Mouse (Mus musculus): Measurements from ENCODE around the gene Frmd8. TPM values are rescaled to one million over a fixed set of nuclear protein-coding genes. Genes with fewer than 3 reads are reported as not detected.

The Frmd8 gene
- polyA plus RNA-seq, 1 experiment, result 25.3 TPM

DNA sequence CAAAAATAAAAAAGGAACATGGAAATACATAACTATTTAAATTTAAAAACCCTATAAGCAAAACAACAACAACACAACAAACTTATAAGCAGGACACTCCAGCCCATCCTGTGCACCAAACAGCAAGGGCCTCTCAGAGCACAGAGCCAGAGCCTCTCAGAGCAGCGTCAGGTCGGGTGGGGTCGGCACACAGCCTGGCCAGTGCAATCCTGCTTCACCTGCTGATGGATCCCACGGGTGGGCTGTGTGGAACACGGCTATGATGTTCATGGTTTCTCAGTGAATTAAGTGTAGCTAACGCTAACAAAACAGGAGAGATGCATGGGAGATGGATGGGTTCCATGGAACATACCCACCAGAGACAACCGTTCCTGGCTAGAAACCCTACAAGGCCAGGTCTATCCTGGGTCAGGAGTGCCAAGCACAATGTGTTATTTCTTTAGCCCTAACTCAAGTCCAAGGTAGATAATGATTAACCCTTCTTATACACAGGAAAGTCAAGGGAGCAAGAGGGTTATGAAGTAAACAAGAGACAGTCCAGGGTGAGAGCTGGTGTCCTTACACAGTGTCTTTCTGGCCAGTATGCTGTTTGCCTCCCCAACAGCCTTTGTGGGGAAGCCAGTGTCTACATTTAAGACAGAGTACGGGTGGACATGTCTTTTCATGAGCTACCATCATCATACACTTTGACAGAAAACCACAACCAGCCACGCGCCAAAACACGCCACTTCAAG, 43.7 kb downstream of the Frmd8 start:
- no peak overlapping the region for H3K4me3 ChIP-seq (ENCODE audit: control insufficient read depth, low read depth, low read length)
- H3K36me3 ChIP-seq (ENCODE audit: control insufficient read depth, insufficient read depth, low read length), result no peaks in the 10 kb centered on the region

DNA sequence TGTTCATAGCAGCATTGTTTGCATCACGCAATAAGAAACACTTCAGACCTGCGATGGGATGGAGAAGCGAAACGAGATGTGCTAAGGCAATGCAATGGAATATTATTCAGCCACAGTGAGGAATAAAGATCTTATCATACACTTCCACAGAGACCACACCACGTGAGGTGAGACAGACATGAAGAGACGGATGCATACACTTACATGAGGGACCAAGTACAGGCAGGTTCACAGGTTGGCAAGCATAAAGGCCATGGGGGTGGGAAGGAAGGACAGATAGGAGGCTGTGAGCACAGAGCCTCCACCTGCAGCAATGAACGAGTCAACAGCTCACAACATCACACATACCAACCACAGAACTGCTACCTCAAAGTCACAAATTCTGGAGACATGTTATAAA, 44.3 kb downstream of the Frmd8 start:
- no peak overlapping the region for H3K4me3 ChIP-seq (ENCODE audit: control insufficient read depth, low read depth, low read length)
- TF ChIP-seq POLR2A (IDR thresholded peaks at IDR 0.05; ENCODE audit: control insufficient read depth, low read depth, low read length) (no peak), CTCF (IDR thresholded peaks at IDR 0.05; ENCODE audit: control insufficient read depth, insufficient read depth, insufficient replicate concordance, low read depth, low read length) (no peak)
- H3K27me3 ChIP-seq (ENCODE audit: control insufficient read depth, insufficient read depth, low read length), result no peaks in the 10 kb centered on the region
- no peaks in the 10 kb centered on the region; the same call in 1 of the 2 replicates for H3K36me3 ChIP-seq (ENCODE audit: control insufficient read depth, insufficient read depth, low read length)
- no peak overlapping the region for H3K27ac ChIP-seq (ENCODE audit: control insufficient read depth, insufficient read depth, low read depth, low read length)
- peaks cover 3% of the 10 kb centered on the region; the same call in 1 of the 2 replicates for H3K4me1 ChIP-seq (ENCODE audit: control insufficient read depth, insufficient read depth, low read length)

More for the DNA sequence above, 43.7 kb downstream of the Frmd8 start:
- no peak for TF ChIP-seq CTCF (IDR thresholded peaks at IDR 0.05; ENCODE audit: control insufficient read depth, insufficient read depth, insufficient replicate concordance, low read depth, low read length)
- TF ChIP-seq POLR2A (IDR thresholded peaks at IDR 0.05; ENCODE audit: control insufficient read depth, low read depth, low read length), result no peak
- H3K27me3 ChIP-seq (ENCODE audit: control insufficient read depth, insufficient read depth, low read length), result no peaks in the 10 kb centered on the region
- H3K4me1 ChIP-seq (ENCODE audit: control insufficient read depth, insufficient read depth, low read length), result no peaks in the 10 kb centered on the region
- no peak overlapping the region for H3K27ac ChIP-seq (ENCODE audit: control insufficient read depth, insufficient read depth, low read depth, low read length)

DNA sequence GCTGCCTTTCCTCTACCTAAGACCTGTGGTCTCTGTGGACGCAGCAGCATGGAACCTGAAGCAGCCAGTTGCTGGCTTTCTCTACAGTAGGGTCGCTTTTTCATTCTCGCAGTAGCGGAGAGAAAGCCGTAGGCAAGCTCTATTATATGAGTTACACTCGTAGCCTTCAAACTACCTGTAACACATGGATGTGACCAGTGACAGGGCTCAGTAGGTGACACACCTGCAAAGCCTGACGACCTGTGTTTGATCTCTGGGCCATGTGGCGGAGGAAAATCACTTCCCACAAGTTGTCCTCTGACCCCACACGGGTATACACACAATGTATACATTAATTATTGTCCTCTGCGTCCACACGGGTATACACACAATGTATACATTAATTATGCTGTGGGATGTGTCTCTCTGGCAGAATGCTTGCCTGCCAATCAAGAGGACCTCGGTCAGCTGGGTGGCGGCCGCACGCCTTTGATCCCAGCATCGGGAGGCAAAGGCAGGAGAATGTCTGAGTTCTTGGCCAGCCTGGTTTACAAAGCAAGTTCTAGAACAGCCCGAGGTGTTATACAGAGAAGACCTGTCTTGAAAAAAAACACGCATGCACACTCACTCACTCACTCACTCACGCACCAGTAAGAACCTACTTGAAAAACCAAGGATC, 45.0 kb downstream of the Frmd8 start:
- H3K27me3 ChIP-seq (ENCODE audit: control insufficient read depth, insufficient read depth, low read length), result no peaks in the 10 kb centered on the region
- H3K36me3 ChIP-seq (ENCODE audit: control insufficient read depth, insufficient read depth, low read length), result no peaks in the 10 kb centered on the region; the same call in 1 of the 2 replicates
- H3K4me3 ChIP-seq (ENCODE audit: control insufficient read depth, low read depth, low read length), result no peak overlapping the region
- H3K4me1 ChIP-seq (ENCODE audit: control insufficient read depth, insufficient read depth, low read length), result peaks cover 6% of the 10 kb centered on the region; the same call in 1 of the 2 replicates
- H3K27ac ChIP-seq (ENCODE audit: control insufficient read depth, insufficient read depth, low read depth, low read length), result no peak overlapping the region
- TF ChIP-seq POLR2A (IDR thresholded peaks at IDR 0.05; ENCODE audit: control insufficient read depth, low read depth, low read length), result no peak
- no peak for TF ChIP-seq CTCF (IDR thresholded peaks at IDR 0.05; ENCODE audit: control insufficient read depth, insufficient read depth, insufficient replicate concordance, low read depth, low read length)

DNA sequence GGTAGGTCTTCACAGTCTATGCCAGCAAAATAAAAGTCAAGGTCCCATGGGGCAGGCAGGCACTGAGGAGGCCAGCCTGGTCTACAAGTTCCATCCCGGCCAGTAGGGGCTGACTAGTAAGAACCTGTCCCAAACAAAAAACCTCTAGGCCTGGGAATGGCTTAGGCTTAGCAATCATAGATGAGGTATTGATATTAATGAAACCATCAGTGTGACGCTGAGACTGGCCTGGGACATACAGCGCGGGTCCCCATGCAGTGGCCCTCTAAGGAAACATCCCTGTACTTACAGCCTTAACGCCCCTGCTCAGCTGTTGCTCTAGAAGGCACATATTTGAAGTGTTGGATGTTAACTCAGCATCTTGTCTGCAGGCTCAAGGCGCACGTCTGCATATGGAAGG, 46.2 kb downstream of the Frmd8 start:
- TF ChIP-seq CTCF (IDR thresholded peaks at IDR 0.05; ENCODE audit: control insufficient read depth, insufficient read depth, insufficient replicate concordance, low read depth, low read length), result no peak
- TF ChIP-seq POLR2A (IDR thresholded peaks at IDR 0.05; ENCODE audit: control insufficient read depth, low read depth, low read length), result no peak
- Histone ChIP-seq H3K4me1 (ENCODE audit: control insufficient read depth, insufficient read depth, low read length) (peaks cover 13% of the 10 kb centered on the region), H3K4me3 (ENCODE audit: control insufficient read depth, low read depth, low read length) (no peak overlapping the region), H3K36me3 (ENCODE audit: control insufficient read depth, insufficient read depth, low read length) (no peaks in the 10 kb centered on the region; the same call in 1 of the 2 replicates), H3K27me3 (ENCODE audit: control insufficient read depth, insufficient read depth, low read length) (no peaks in the 10 kb centered on the region), H3K27ac (ENCODE audit: control insufficient read depth, insufficient read depth, low read depth, low read length) (no peak overlapping the region)

DNA sequence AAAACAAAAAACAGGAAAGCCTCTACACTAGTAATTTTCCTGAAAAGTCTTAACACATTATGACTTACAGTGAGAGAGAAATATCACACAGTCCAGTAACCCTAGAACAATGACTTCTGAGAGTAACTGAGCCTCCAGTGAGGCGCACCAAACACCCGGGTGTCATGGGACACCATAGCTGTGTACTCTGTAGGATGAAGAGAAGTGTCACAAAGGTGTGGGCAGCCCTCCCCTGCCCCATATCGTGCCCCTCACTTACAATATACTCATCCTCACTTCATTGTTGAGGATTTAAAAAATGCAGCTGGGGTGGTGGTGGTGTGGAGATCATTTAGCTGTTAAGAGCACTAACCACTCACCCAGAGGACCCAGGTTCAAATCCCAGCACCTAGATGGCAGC, 46.9 kb downstream of the Frmd8 start:
- Histone ChIP-seq H3K27ac (ENCODE audit: control insufficient read depth, insufficient read depth, low read depth, low read length) (no peak overlapping the region), H3K27me3 (ENCODE audit: control insufficient read depth, insufficient read depth, low read length) (no peaks in the 10 kb centered on the region), H3K4me1 (ENCODE audit: control insufficient read depth, insufficient read depth, low read length) (peaks cover 18% of the 10 kb centered on the region), H3K4me3 (ENCODE audit: control insufficient read depth, low read depth, low read length) (no peak overlapping the region), H3K36me3 (ENCODE audit: control insufficient read depth, insufficient read depth, low read length) (no peaks in the 10 kb centered on the region; the same call in 1 of the 2 replicates)
- no peak for TF ChIP-seq POLR2A (IDR thresholded peaks at IDR 0.05; ENCODE audit: control insufficient read depth, low read depth, low read length)
- TF ChIP-seq CTCF (IDR thresholded peaks at IDR 0.05; ENCODE audit: control insufficient read depth, insufficient read depth, insufficient replicate concordance, low read depth, low read length), result no peak

DNA sequence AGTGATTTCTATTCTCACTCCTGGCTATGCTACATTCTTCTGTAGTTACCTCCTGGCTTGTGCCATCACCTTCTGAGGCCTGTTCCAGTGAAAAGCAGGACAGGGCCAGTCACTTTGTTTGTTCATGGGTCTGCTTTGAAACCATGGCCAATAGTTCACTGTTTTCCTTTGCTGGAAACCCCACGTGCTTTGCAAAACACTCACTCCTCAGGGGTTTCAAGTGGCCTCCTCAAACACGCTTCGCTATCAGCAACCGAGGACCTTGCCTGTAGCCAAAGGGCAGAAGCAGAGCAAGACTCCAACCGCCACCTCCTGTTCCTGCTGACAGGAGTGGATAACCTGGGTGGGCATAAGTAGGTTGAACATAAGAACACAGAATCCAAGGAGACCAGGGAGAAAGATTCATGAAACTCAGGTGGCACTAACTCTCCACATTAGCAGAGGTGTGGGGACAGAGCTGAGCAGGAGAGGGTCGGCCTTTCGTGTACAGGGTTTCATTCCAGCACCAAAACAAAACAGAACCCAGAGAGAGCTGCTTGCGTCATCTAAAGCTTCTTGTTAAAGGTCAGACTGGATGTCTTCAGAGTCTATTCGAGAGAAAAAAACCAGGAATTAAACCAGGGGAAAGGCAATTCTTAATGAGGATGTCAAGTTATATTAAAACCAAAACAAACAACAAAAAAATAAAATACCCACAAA, 47.5 kb downstream of the Frmd8 start:
- no peaks in the 10 kb centered on the region for H3K27me3 ChIP-seq (ENCODE audit: control insufficient read depth, insufficient read depth, low read length)
- no peaks in the 10 kb centered on the region; the same call in 1 of the 2 replicates for H3K36me3 ChIP-seq (ENCODE audit: control insufficient read depth, insufficient read depth, low read length)
- no peak overlapping the region for H3K27ac ChIP-seq (ENCODE audit: control insufficient read depth, insufficient read depth, low read depth, low read length)
- TF ChIP-seq POLR2A (IDR thresholded peaks at IDR 0.05; ENCODE audit: control insufficient read depth, low read depth, low read length) (no peak), CTCF (IDR thresholded peaks at IDR 0.05; ENCODE audit: control insufficient read depth, insufficient read depth, insufficient replicate concordance, low read depth, low read length) (no peak)
- H3K4me3 ChIP-seq (ENCODE audit: control insufficient read depth, low read depth, low read length), result no peak overlapping the region
- peaks cover 21% of the 10 kb centered on the region for H3K4me1 ChIP-seq (ENCODE audit: control insufficient read depth, insufficient read depth, low read length)

DNA sequence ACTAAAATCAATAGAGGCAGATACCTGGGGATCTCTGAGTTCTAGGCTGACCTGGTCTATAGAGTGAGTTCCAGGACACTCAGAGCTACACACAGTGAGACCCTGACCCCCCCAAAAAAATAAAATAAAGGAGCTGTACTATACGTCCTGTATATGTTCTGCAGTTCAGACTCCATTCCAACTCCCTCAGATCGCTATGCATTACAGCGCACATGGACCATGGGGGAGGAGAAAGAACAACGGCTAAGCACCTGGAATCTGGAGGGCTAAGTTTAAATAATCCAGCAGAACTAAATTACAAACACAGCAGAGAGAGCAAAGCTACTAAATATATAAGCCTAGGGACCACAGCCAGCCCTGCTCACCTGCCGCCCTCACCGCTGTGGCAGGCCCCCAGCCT, 48.0 kb downstream of the Frmd8 start:
- no peaks in the 10 kb centered on the region for H3K27me3 ChIP-seq (ENCODE audit: control insufficient read depth, insufficient read depth, low read length)
- peaks cover 26% of the 10 kb centered on the region for H3K4me1 ChIP-seq (ENCODE audit: control insufficient read depth, insufficient read depth, low read length)
- H3K36me3 ChIP-seq (ENCODE audit: control insufficient read depth, insufficient read depth, low read length), result no peaks in the 10 kb centered on the region; the same call in 1 of the 2 replicates
- H3K4me3 ChIP-seq (ENCODE audit: control insufficient read depth, low read depth, low read length), result no peak overlapping the region
- H3K27ac ChIP-seq (ENCODE audit: control insufficient read depth, insufficient read depth, low read depth, low read length), result no peak overlapping the region
- TF ChIP-seq CTCF (IDR thresholded peaks at IDR 0.05; ENCODE audit: control insufficient read depth, insufficient read depth, insufficient replicate concordance, low read depth, low read length) (no peak), POLR2A (IDR thresholded peaks at IDR 0.05; ENCODE audit: control insufficient read depth, low read depth, low read length) (no peak)

Measured in testis, adult 2 months (tissue).